Mouse (Mus musculus) kidney, postnatal 0 days (tissue): ENCODE measurements around the gene Hlf. TPM values are rescaled to one million over a fixed set of nuclear protein-coding genes. Genes with fewer than 3 reads are reported as not detected.

ENCODE experiments used
- ATAC-seq: fragments of 200-750 bp; cut with Nextera tagmentation; replicated peaks from 2 replicates; pipeline ENCODE4 v1.8.0; 2017; ENCODE audit warnings: low read depth, moderate number of reproducible peaks, moderate TSS enrichment, moderate library complexity; ENCODE audit not compliant: low FRiP score
- DNase-seq: peaks from one replicate; pipeline ENCODE4 v3.0.0-alpha.2; 2016; ENCODE audit warnings: low spot score
- H3K27ac ChIP-seq: fragments of 300-500 bp; sonication (generic); 2 replicates; pipeline ENCODE4 v1.5.1; 2014; ENCODE audit warnings: mild to moderate bottlenecking
- H3K27me3 ChIP-seq: fragments of 300-500 bp; sonication (generic); 2 replicates; pipeline ENCODE4 v1.6.1; 2014; ENCODE audit warnings: low read length, mixed read lengths; ENCODE audit not compliant: insufficient read depth
- H3K36me3 ChIP-seq: fragments of 300-500 bp; sonication (generic); 2 replicates; pipeline ENCODE4 v1.6.1; 2014; ENCODE audit warnings: low read length, mixed read lengths; ENCODE audit not compliant: insufficient read depth
- H3K4me1 ChIP-seq: fragments of 300-500 bp; sonication (generic); replicated peaks from 2 replicates; pipeline ENCODE4 v1.6.1; 2014; ENCODE audit warnings: antibody characterized with exemption, low read length, mixed read lengths; ENCODE audit not compliant: insufficient read depth
- H3K4me2 ChIP-seq: fragments of 300-500 bp; sonication (generic); 2 replicates; pipeline ENCODE4 v1.6.1; 2014; ENCODE audit warnings: mild to moderate bottlenecking, low read length, moderate library complexity, mixed read lengths
- H3K4me3 ChIP-seq: fragments of 300-500 bp; sonication (generic); replicated peaks from 2 replicates; pipeline ENCODE4 v1.5.1; 2014; ENCODE audit warnings: low read depth, low read length
- H3K9ac ChIP-seq: fragments of 300-500 bp; sonication (generic); 2 replicates; pipeline ENCODE4 v1.6.1; 2014; ENCODE audit warnings: low read depth, low read length
- H3K9me3 ChIP-seq: fragments of 300-500 bp; sonication (generic); replicated peaks from 2 replicates; pipeline ENCODE4 v1.6.1; 2016; ENCODE audit warnings: low read length, inconsistent platforms, mixed read lengths
- CTCF ChIP-seq: IDR thresholded peaks from 2 replicates; pipeline ENCODE4 v1.5.1; 2016; ENCODE audit warnings: antibody characterized with exemption, low read depth, mild to moderate bottlenecking, moderate library complexity
- WGBS: fragments of 180-500 bp; shearing (Covaris S2); extraction: QIAGEN DNeasy Blood & Tissue Kit; methylation state at CpG from one replicate; pipeline ENCODE4 v1.1.7; 2014; 5-methylcytosine and 5-hydroxymethylcytosine counted together
- polyA plus RNA-seq: library from polyadenylated mRNA; unstranded; fragments of >200 nt; fragmentation: Nextera tagmentation; extraction: Ambion mirVana; gene quantifications from 2 replicates; pipeline ENCODE4 v1.2.1, GENCODE M21; 2015

Gene Hlf
- polyA plus RNA-seq, 1 experiment from 2014 or later: 2.6 TPM

DNA sequence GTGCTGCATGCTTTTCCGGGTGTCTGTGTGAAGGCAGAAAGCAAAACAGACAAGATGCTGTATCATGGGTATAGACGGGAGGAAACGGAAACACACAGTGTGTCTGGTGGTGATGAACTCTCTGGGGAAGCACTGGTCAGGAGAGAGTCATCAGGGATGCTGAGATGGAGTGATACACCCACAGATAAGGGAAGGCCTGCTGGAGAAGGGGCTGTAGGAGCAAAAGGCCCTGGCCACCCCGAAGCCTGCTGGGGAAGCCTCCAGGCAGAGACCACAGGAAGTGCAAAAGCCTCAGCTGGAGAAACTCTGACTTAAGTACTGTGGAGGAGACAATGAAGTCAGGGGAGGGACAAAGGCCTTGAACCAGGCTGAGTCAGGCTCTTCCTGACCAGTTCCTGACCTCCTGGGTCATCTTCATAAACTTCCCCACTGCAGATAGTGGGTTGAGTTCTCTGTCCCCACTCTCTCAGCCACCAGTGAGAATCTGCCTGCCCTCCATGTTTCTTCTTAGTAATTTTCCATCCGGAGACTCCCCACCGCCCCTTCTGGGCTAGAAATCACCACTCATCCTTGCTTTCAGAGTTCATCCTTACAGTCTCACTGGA is 104.0 kb downstream of the Hlf start:
- Histone ChIP-seq H3K4me1 (no peaks in the 10 kb centered on the region), H3K27me3 (no peaks in the 10 kb centered on the region), H3K4me3 (no peak overlapping the region), H3K9ac (no peak overlapping the region), H3K4me2 (no peak overlapping the region), H3K27ac (no peak overlapping the region), H3K36me3 (no peaks in the 10 kb centered on the region), H3K9me3 (no peaks in the 10 kb centered on the region)
- WGBS: 80% methylated on average over 6 of the region's 6 CpGs
- DNase-seq: no peak
- no peak for TF ChIP-seq CTCF
- no peak for ATAC-seq

Other genes with a start within 250 kb of the Hlf start
- 13.9 and 14.3 TPM in 2 replicates for gene Gm45716, start 203.2 kb downstream of the Hlf start, polyA plus RNA-seq
- 29.8 and 32.6 TPM in 2 replicates for gene Mmd, start 141.4 kb downstream of the Hlf start, polyA plus RNA-seq
- 10.9 and 13.6 TPM in 2 replicates for gene Stxbp4, start 247.2 kb upstream of the Hlf start, polyA plus RNA-seq
- gene Cox11, start 247.3 kb upstream of the Hlf start, polyA plus RNA-seq: 33.4 and 38.1 TPM in 2 replicates